Mouse (Mus musculus) spleen, adult 2 months (tissue): ENCODE measurements around the gene Sdad1. TPM values are rescaled to one million over a fixed set of nuclear protein-coding genes. Genes with fewer than 3 reads are reported as not detected.

Source experiments
- DNase-seq, 2 experiments: peaks; one replicate each; pipeline versions ENCODE4 v3.0.0 to v3.0.0-alpha.2; 2012 to 2021; ENCODE audit warnings: low spot score in 2 of 2, low read depth in 1 of 2
- H3K27ac ChIP-seq: fragments of 200-500 bp; 2 replicates; pipeline ENCODE4 v1.5.1; 2012; ENCODE audit warnings: low read length, inconsistent platforms; ENCODE audit not compliant: insufficient read depth
- H3K27me3 ChIP-seq: fragments of 200-500 bp; 2 replicates; pipeline ENCODE4 v1.6.1; 2012; ENCODE audit warnings: mild to moderate bottlenecking, moderate library complexity, low read length, inconsistent platforms; ENCODE audit not compliant: control insufficient read depth, insufficient read depth
- H3K36me3 ChIP-seq: fragments of 200-500 bp; 2 replicates; pipeline ENCODE4 v1.6.1; 2012; ENCODE audit warnings: mild to moderate bottlenecking, low read length, inconsistent platforms; ENCODE audit not compliant: control insufficient read depth, insufficient read depth
- H3K4me1 ChIP-seq: fragments of 200-500 bp; 2 replicates; pipeline ENCODE4 v1.6.1; 2011; ENCODE audit warnings: inconsistent platforms; ENCODE audit not compliant: control insufficient read depth, insufficient read depth, insufficient read length
- H3K4me3 ChIP-seq: fragments of 200-500 bp; 2 replicates; pipeline ENCODE4 v1.5.1; 2011; ENCODE audit warnings: mild to moderate bottlenecking, inconsistent platforms; ENCODE audit not compliant: insufficient read depth, insufficient read length; ENCODE audit errors: extremely low read depth
- CTCF ChIP-seq: fragments of 200-500 bp; IDR thresholded peaks from 2 replicates; pipeline ENCODE4 v1.5.1; 2011; ENCODE audit warnings: mild to moderate bottlenecking, inconsistent platforms; ENCODE audit not compliant: insufficient read depth, insufficient read length, insufficient replicate concordance; ENCODE audit errors: extremely low read depth
- POLR2A ChIP-seq: fragments of 200-500 bp; IDR thresholded peaks from 2 replicates; pipeline ENCODE4 v1.6.1; 2011; ENCODE audit warnings: low read depth, low read length, inconsistent platforms
- WGBS: fragments of 180-500 bp; shearing (Covaris S2); methylation state at CpG from one replicate; pipeline ENCODE4 v1.1.7; 2018; 5-methylcytosine and 5-hydroxymethylcytosine counted together
- polyA plus RNA-seq: library from polyadenylated mRNA; depleted of rRNA; stranded (reverse); fragments of >200 nt; gene quantifications from 2 replicates; pipeline ENCODE4 v1.2.3, GENCODE M21; 2012

Sdad1 gene
- polyA plus RNA-seq, 1 experiment = 13.9 TPM

- WGBS = 85% methylated on average over 8 of the region's 8 CpGs
- Histone ChIP-seq H3K4me3 (no peak overlapping the region), H3K27me3 (no peaks in the 10 kb centered on the region), H3K4me1 (no peaks in the 10 kb centered on the region), H3K27ac (no peak overlapping the region), H3K36me3 (peaks cover 18% of the 10 kb centered on the region)
- DNase-seq = no peak
- TF ChIP-seq POLR2A (no peak), CTCF (no peak)
These were observed 47.6 kb downstream of the Sdad1 start for GRCm38 (mm10) chr5:92262646-92263045.

- Histone ChIP-seq H3K4me1 (no peaks in the 10 kb centered on the region), H3K27ac (no peak within 1 kb of the TSS), H3K4me3 (no peak within 1 kb of the TSS), H3K27me3 (no peaks in the 10 kb centered on the region; the same call in 1 of the 2 replicates), H3K36me3 (peaks cover 6% of the 10 kb centered on the region)
- TF ChIP-seq POLR2A = no peak
- TF ChIP-seq CTCF = no peak
- DNase-seq = no peak
- WGBS = 46% methylated on average over 6 of the region's 6 CpGs
These were observed 54.1 kb downstream of the Sdad1 start, which contains the start of gene Ppef2 for GRCm38 (mm10) chr5:92256218-92256617. Ppef2 (minus strand) TSS chr5:92256278.

- no peak for DNase-seq
- Histone ChIP-seq H3K36me3 (peaks cover 6% of the 10 kb centered on the region), H3K4me1 (no peaks in the 10 kb centered on the region), H3K4me3 (no peak overlapping the region), H3K27ac (no peak overlapping the region), H3K27me3 (no peaks in the 10 kb centered on the region; the same call in 1 of the 2 replicates)
- WGBS = 15% methylated on average over 6 of the region's 6 CpGs
- TF ChIP-seq POLR2A = no peak
- TF ChIP-seq CTCF = no peak
These were observed 55.8 kb downstream of the Sdad1 start for GRCm38 (mm10) chr5:92254476-92254875.

- no peak overlapping the region for H3K27ac ChIP-seq
- WGBS = 38% methylated on average over 18 of the region's 18 CpGs
- H3K4me3 ChIP-seq = no peak overlapping the region
- DNase-seq = no peak
- no peak for TF ChIP-seq CTCF
- TF ChIP-seq POLR2A = no peak
- no peaks in the 10 kb centered on the region for H3K36me3 ChIP-seq
- H3K4me1 ChIP-seq = no peaks in the 10 kb centered on the region
- no peaks in the 10 kb centered on the region; the same call in 1 of the 2 replicates for H3K27me3 ChIP-seq
These were observed 57.4 kb downstream of the Sdad1 start for GRCm38 (mm10) chr5:92252797-92253343.

- Histone ChIP-seq H3K36me3 (no peaks in the 10 kb centered on the region), H3K4me1 (no peaks in the 10 kb centered on the region), H3K27me3 (no peaks in the 10 kb centered on the region; the same call in 1 of the 2 replicates), H3K27ac (no peak overlapping the region), H3K4me3 (no peak overlapping the region)
- no peak for DNase-seq
- 88% methylated on average over 6 of the region's 6 CpGs for WGBS
- TF ChIP-seq POLR2A (no peak), CTCF (no peak)
These were observed 58.2 kb downstream of the Sdad1 start for GRCm38 (mm10) chr5:92252031-92252430.

- Histone ChIP-seq H3K4me3 (no peak overlapping the region), H3K27ac (no peak overlapping the region), H3K4me1 (no peaks in the 10 kb centered on the region), H3K27me3 (no peaks in the 10 kb centered on the region; the same call in 1 of the 2 replicates), H3K36me3 (no peaks in the 10 kb centered on the region)
- DNase-seq = no peak
- 74% methylated on average over 11 of the region's 11 CpGs for WGBS
- no peak for TF ChIP-seq CTCF
- no peak for TF ChIP-seq POLR2A
These were observed 61.7 kb downstream of the Sdad1 start for GRCm38 (mm10) chr5:92248614-92249013.

- DNase-seq = peak in 1 of 2 experiments; percentile 19
- Histone ChIP-seq H3K36me3 (no peaks in the 10 kb centered on the region), H3K27ac (no peak overlapping the region), H3K27me3 (no peaks in the 10 kb centered on the region), H3K4me3 (no peak overlapping the region), H3K4me1 (no peaks in the 10 kb centered on the region)
- TF ChIP-seq POLR2A (no peak), CTCF (no peak)
- 10% methylated on average over 9 of the region's 9 CpGs for WGBS
These were observed 64.8 kb downstream of the Sdad1 start for GRCm38 (mm10) chr5:92245483-92245882.
